Mouse (Mus musculus) ES-Bruce4 (cell line): ENCODE results near the gene Fhl2. TPM values are rescaled to one million over a fixed set of nuclear protein-coding genes. Genes with fewer than 3 reads are reported as not detected.

Experiments
- H3K27ac ChIP-seq: 2 replicates; pipeline ENCODE4 v1.5.1; 2012; ENCODE audit warnings: low read length, inconsistent platforms; ENCODE audit not compliant: insufficient read depth
- H3K27me3 ChIP-seq: 2 replicates; pipeline ENCODE4 v1.6.1; 2012; ENCODE audit warnings: mild to moderate bottlenecking, low read length, inconsistent platforms; ENCODE audit not compliant: control insufficient read depth, poor library complexity, insufficient read depth, severe bottlenecking
- H3K36me3 ChIP-seq: 2 replicates; pipeline ENCODE4 v1.6.1; 2012; ENCODE audit warnings: inconsistent platforms, mild to moderate bottlenecking, low read length, moderate library complexity; ENCODE audit not compliant: control insufficient read depth, poor library complexity, insufficient read depth, severe bottlenecking
- H3K4me1 ChIP-seq: one replicate; pipeline ENCODE4 v1.8.1; 2011; ENCODE audit warnings: low read length; ENCODE audit not compliant: control insufficient read depth, insufficient read depth
- H3K4me3 ChIP-seq: 2 replicates; pipeline ENCODE4 v1.5.1; 2011; ENCODE audit warnings: low read depth, mild to moderate bottlenecking, low read length
- H3K9ac ChIP-seq: 2 replicates; pipeline ENCODE4 v1.6.1; 2012; ENCODE audit warnings: low read depth, mild to moderate bottlenecking, inconsistent platforms; ENCODE audit not compliant: poor library complexity, severe bottlenecking
- H3K9me3 ChIP-seq: replicated peaks from 2 replicates; pipeline ENCODE4 v1.6.1; 2012; ENCODE audit warnings: mild to moderate bottlenecking, low read length, inconsistent platforms; ENCODE audit not compliant: control insufficient read depth, poor library complexity, insufficient read depth, severe bottlenecking
- CTCF ChIP-seq: IDR thresholded peaks from one replicate; pipeline ENCODE4 v1.8.1; 2011; ENCODE audit warnings: low read depth, low read length
- EP300 ChIP-seq: IDR thresholded peaks from 2 replicates; pipeline ENCODE4 v1.6.1; 2011; ENCODE audit warnings: low read depth, low read length; ENCODE audit not compliant: insufficient read depth
- POLR2A ChIP-seq: IDR thresholded peaks from one replicate; pipeline ENCODE4 v1.8.1; 2011; ENCODE audit warnings: low read length; ENCODE audit not compliant: insufficient read depth
- polyA plus RNA-seq: library from polyadenylated mRNA; stranded (reverse); fragments of >200 nt; gene quantifications from 2 replicates; pipeline ENCODE4 v1.2.4, GENCODE M21; 2011; ENCODE audit warnings: low read depth; ENCODE audit not compliant: missing spikeins, insufficient read depth, insufficient read length

The Fhl2 gene
- polyA plus RNA-seq, 1 experiment = 11.6 TPM

DNA sequence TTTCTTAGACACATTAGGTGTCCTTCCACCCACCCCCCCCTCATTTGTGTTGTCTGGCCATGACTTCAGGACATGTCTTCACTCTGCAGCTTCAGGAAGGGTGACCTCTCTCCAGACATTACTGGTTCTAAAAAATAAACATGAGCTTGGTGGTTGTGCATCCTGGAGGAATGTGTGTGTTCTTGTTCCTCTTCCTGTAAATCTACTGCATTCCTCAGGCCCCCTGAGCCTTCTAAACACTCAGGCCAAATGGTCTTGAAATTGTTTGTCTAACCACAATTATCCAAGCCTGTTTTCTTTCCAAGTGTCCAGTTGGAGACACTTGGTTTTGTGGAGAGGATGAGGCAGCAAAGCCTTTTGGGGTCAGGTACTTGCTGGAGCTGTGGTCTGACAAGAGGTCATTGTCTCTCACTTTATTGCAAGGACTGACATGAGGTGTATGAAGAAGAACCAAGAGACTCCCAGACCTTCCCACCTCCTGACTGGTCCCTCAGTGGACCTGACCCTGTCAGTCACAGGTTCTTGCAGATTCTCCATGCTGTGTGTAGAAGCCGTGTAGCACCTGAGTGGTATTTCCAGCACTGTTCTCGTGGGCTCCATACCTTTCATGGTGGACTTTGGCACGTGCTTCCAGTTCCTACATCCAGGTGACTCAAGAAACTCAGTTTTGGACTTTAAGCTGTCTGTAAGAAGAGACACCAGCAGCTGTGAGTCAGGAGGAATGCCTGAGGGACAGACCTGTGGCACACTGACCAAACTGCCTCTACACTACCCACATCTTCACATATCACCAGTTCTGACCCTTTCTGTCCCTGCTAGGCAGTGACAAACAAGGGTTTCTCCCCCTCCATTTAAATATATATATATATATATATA is 40.8 kb upstream of the Fhl2 start:
- TF ChIP-seq EP300 = no peak
- TF ChIP-seq CTCF = no peak
- TF ChIP-seq POLR2A = no peak
- Histone ChIP-seq H3K9me3 (no peaks in the 10 kb centered on the region), H3K9ac (no peak overlapping the region), H3K36me3 (no peaks in the 10 kb centered on the region), H3K4me1 (no peaks in the 10 kb centered on the region), H3K27me3 (no peaks in the 10 kb centered on the region; the same call in 1 of the 2 replicates), H3K4me3 (no peak overlapping the region), H3K27ac (no peak overlapping the region)

- no peak overlapping the region for H3K27ac ChIP-seq
- no peak for TF ChIP-seq EP300
- TF ChIP-seq CTCF = no peak
- H3K4me1 ChIP-seq = no peaks in the 10 kb centered on the region
- no peaks in the 10 kb centered on the region for H3K36me3 ChIP-seq
- H3K4me3 ChIP-seq = no peak overlapping the region
- no peaks in the 10 kb centered on the region for H3K27me3 ChIP-seq
- peaks cover 6% of the 10 kb centered on the region; the same call in 1 of the 2 replicates for H3K9me3 ChIP-seq
- no peak overlapping the region for H3K9ac ChIP-seq
These were observed 28.9 kb upstream of the Fhl2 start for GRCm38 (mm10) chr1:43225531-43226151.

DNA sequence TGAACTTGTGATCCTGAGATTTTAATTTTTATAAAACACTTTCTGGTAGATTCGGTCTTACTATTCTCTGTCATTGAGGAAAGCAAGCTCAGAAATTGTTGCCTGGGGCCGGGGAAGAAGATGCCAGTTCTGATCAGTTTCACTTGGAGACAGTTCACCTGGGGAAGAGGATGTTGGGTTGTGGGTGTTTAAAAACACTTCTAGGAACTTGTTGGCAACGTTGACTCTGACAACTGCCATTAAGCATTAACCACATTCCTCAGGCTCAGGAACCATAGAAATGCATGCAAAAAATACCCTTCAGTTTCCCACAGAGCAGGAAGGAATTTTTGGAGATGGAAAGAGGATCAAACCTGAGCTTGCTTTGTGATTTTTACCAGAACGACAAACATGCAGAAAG is 28.2 kb upstream of the Fhl2 start:
- no peak overlapping the region for H3K9ac ChIP-seq
- peaks cover 6% of the 10 kb centered on the region; the same call in 1 of the 2 replicates for H3K9me3 ChIP-seq
- TF ChIP-seq POLR2A = no peak
- TF ChIP-seq CTCF = no peak
- TF ChIP-seq EP300 = no peak
- H3K27me3 ChIP-seq = no peaks in the 10 kb centered on the region
- H3K4me1 ChIP-seq = no peaks in the 10 kb centered on the region
- H3K4me3 ChIP-seq = no peak overlapping the region
- no peaks in the 10 kb centered on the region for H3K36me3 ChIP-seq
- H3K27ac ChIP-seq = no peak overlapping the region

DNA sequence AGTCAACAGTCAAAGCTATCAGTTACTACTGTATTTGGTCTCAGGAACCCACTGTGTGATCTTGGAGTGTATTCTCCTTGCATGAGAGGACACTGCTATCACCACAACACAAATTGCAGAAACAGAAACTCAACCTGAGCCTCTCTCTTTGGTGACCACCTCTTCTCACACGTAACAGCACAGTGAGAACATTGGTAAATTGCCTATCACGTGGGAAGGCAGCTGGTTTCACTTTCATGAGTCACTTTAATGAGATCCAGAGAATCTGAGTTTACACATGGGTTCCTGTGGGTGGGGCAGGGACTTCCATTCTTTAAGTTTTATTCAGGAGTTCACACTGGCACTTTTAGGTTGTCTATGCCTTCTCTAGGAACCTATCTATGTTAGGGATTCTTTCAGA is 27.4 kb upstream of the Fhl2 start:
- Histone ChIP-seq H3K27me3 (no peaks in the 10 kb centered on the region), H3K9me3 (peaks cover 6% of the 10 kb centered on the region; the same call in 1 of the 2 replicates), H3K27ac (no peak overlapping the region), H3K4me3 (no peak overlapping the region), H3K9ac (no peak overlapping the region), H3K4me1 (no peaks in the 10 kb centered on the region), H3K36me3 (no peaks in the 10 kb centered on the region)
- TF ChIP-seq CTCF (no peak), POLR2A (no peak), EP300 (no peak)

DNA sequence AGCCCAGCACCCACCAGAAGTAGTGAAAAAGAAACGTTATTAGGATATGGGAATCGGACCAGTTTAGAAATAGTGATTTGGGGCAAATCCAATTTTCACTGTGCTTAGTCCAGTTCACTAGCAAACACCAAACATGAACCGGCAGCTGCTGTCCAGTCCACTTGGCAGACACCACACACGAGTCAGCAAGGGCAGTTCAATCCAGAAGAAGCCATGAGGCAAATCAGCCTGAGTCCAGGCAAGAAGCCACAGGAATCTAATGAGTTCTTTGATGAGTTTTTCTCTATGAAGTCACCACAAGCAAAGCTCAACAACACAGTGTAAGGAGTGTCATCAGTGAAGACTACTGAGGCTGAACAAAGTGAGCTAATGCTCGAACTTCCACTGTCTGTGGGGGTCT is 26.3 kb upstream of the Fhl2 start:
- Histone ChIP-seq H3K27ac (no peak overlapping the region), H3K9me3 (peaks cover 6% of the 10 kb centered on the region; the same call in 1 of the 2 replicates), H3K4me3 (no peak overlapping the region), H3K9ac (no peak overlapping the region), H3K4me1 (no peaks in the 10 kb centered on the region), H3K36me3 (no peaks in the 10 kb centered on the region), H3K27me3 (no peaks in the 10 kb centered on the region)
- no peak for TF ChIP-seq EP300

- no peaks in the 10 kb centered on the region for H3K36me3 ChIP-seq
- H3K27me3 ChIP-seq = no peaks in the 10 kb centered on the region; the same call in 1 of the 2 replicates
- H3K9ac ChIP-seq = no peak overlapping the region
- H3K9me3 ChIP-seq = no peaks in the 10 kb centered on the region
- TF ChIP-seq CTCF (no peak), POLR2A (no peak), EP300 (no peak)
- no peaks in the 10 kb centered on the region for H3K4me1 ChIP-seq
- H3K4me3 ChIP-seq = no peak overlapping the region
- no peak overlapping the region for H3K27ac ChIP-seq
These were observed 21.4 kb upstream of the Fhl2 start for GRCm38 (mm10) chr1:43218016-43218680.
